Comparison of ENCODE assay signal across 16 mouse cellular contexts in the genomic region with DNA sequence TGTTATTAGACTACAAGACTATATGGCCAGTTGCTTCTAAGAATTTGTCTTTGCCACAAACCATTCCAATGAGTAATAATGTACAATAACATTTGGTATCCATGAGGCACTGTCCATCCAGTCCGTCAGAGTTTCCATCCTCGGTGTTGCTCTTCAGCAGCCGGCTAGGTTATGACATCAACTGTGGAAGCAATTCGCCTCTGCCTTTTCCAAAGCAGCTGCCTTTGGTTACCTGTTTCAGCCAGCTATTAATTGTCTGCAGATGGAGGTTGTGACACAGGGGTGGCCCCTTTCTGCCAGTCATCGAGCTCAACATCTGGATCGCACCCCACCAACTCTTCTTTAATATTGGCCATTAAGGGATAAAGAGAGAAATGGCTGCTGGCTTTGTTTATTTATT.
DNase-seq lines count a peak whose midpoint lies in the region; ATAC-seq lines count a peak whose summit lies in the region.
"Had no signal": no experiment of that assay in that cellular context is flagged by ENCODE, and none has a peak within 500 bp of the region (broad histone marks: within the 10 kb centered on the region; RNA-seq: fewer than 3 reads in every experiment).

No protein-coding gene starts in this region.

- no peaks in the 10 kb centered on the region for H3K4me1 ChIP-seq in forebrain, embryonic 11.5 days (replicated peaks; ENCODE audit: control insufficient read depth, insufficient read depth, low read length)
- peaks cover 5% of the 10 kb centered on the region; the same call in 1 of the 2 replicates for H3K4me1 ChIP-seq in forebrain, embryonic 16.5 days (replicated peaks; ENCODE audit: control insufficient read depth, insufficient read depth, low read length)
- peaks cover 11% of the 10 kb centered on the region for H3K4me1 ChIP-seq in embryonic facial prominence, embryonic 13.5 days
- H3K4me1 ChIP-seq: liver, embryonic 12.5 days had no signal

- DNase-seq in forebrain, embryonic 11.5 days (ENCODE audit: low spot score): peak; percentile 50
- DNase-seq in 3T3-L1 (ENCODE audit: low read depth, low spot score): peak; percentile 91
- DNase-seq in gastrocnemius, postnatal 10 days: no peak
- no peak for DNase-seq in left cerebral cortex, postnatal 25 days (ENCODE audit: low spot score in 2 of 2)
- DNase-seq: cerebellum, postnatal 14 days; heart, adult 2 months; kidney, adult 8-10 months; lung, postnatal 14 days; spleen, adult 18-20 months; thymus, adult 18-20 months had no signal

- H3K9me3 ChIP-seq in forebrain, embryonic 11.5 days (ENCODE audit: control insufficient read depth, low read length): no peaks in the 10 kb centered on the region
- no peaks in the 10 kb centered on the region for H3K9me3 ChIP-seq in forebrain, embryonic 16.5 days (ENCODE audit: control insufficient read depth, low read length)
- no peaks in the 10 kb centered on the region for H3K9me3 ChIP-seq in embryonic facial prominence, embryonic 13.5 days
- H3K9me3 ChIP-seq: liver, embryonic 12.5 days had no signal

- H3K9ac ChIP-seq in forebrain, embryonic 11.5 days (ENCODE audit: low read length): no peak overlapping the region
- H3K9ac ChIP-seq in forebrain, embryonic 16.5 days (replicated peaks; ENCODE audit: low read depth, low read length): no peak overlapping the region
- no peak overlapping the region for H3K9ac ChIP-seq in embryonic facial prominence, embryonic 13.5 days
- H3K9ac ChIP-seq: liver, embryonic 12.5 days had no signal

- no peaks in the 10 kb centered on the region for H3K27me3 ChIP-seq in forebrain, embryonic 11.5 days (ENCODE audit: control insufficient read depth, insufficient read depth, low read length)
- no peaks in the 10 kb centered on the region for H3K27me3 ChIP-seq in forebrain, embryonic 16.5 days (replicated peaks; ENCODE audit: control insufficient read depth, insufficient read depth, low read length)
- H3K27me3 ChIP-seq in embryonic facial prominence, embryonic 13.5 days: no peaks in the 10 kb centered on the region
- H3K27me3 ChIP-seq: liver, embryonic 12.5 days had no signal

- ATAC-seq in forebrain, embryonic 11.5 days (replicated peaks; ENCODE audit: low FRiP score): no peak
- ATAC-seq in forebrain, embryonic 16.5 days: no peak
- ATAC-seq in embryonic facial prominence, embryonic 13.5 days (ENCODE audit: insufficient number of reproducible peaks, insufficient read depth, low FRiP score, low TSS enrichment, low read depth): no peak
- ATAC-seq in megakaryocyte, adult 5-6 weeks (ENCODE audit: poor library complexity, severe bottlenecking): peak; percentile 18; the same call in 1 of the 2 replicates
- no peak for ATAC-seq in granulocyte monocyte progenitor cell, adult 5-6 weeks (replicated peaks; ENCODE audit: poor library complexity, severe bottlenecking)
- ATAC-seq: liver, embryonic 12.5 days; midbrain, embryonic 16.5 days had no signal

- WGBS in forebrain, embryonic 11.5 days: 82% methylated on average over 6 of the region's 6 CpGs
- 77% methylated on average over 6 of the region's 6 CpGs for WGBS in forebrain, embryonic 16.5 days
- WGBS in embryonic facial prominence, embryonic 13.5 days: 16% methylated on average over 6 of the region's 6 CpGs

- H3K36me3 ChIP-seq in forebrain, embryonic 11.5 days (ENCODE audit: control insufficient read depth, insufficient read depth, low read length): no peaks in the 10 kb centered on the region
- H3K36me3 ChIP-seq in forebrain, embryonic 16.5 days (ENCODE audit: control insufficient read depth, insufficient read depth): no peaks in the 10 kb centered on the region
- no peaks in the 10 kb centered on the region for H3K36me3 ChIP-seq in embryonic facial prominence, embryonic 13.5 days
- H3K36me3 ChIP-seq: liver, embryonic 12.5 days had no signal

- no peak overlapping the region for H3K4me2 ChIP-seq in forebrain, embryonic 11.5 days (ENCODE audit: low read depth, low read length, severe bottlenecking)
- H3K4me2 ChIP-seq in forebrain, embryonic 16.5 days (ENCODE audit: low read length): no peak overlapping the region
- peak overlapping the region; percentile 27; the same call in 1 of the 2 replicates for H3K4me2 ChIP-seq in embryonic facial prominence, embryonic 13.5 days
- H3K4me2 ChIP-seq: liver, embryonic 12.5 days had no signal

- H3K27ac ChIP-seq in forebrain, embryonic 11.5 days (ENCODE audit: low read depth, low read length): no peak overlapping the region
- H3K27ac ChIP-seq in forebrain, embryonic 16.5 days (ENCODE audit: low read length): no peak overlapping the region
- no peak overlapping the region for H3K27ac ChIP-seq in embryonic facial prominence, embryonic 13.5 days
- H3K27ac ChIP-seq: heart, adult 2 months; liver, embryonic 12.5 days had no signal

- intact Hi-C loops in left cerebral cortex, postnatal 25 days (cut with DNase I): no loop called here

- no peak overlapping the region for H3K4me3 ChIP-seq in forebrain, embryonic 11.5 days (ENCODE audit: low read depth, low read length)
- no peak overlapping the region for H3K4me3 ChIP-seq in forebrain, embryonic 16.5 days (replicated peaks; ENCODE audit: low read length)
- H3K4me3 ChIP-seq in embryonic facial prominence, embryonic 13.5 days: no peak overlapping the region
- H3K4me3 ChIP-seq: heart, adult 2 months; liver, embryonic 12.5 days had no signal

Comparison
In these comparisons a context has a peak if more than half of its experiments do, and no peak if none do; other contexts are left out.
1. DNase-seq: peak in forebrain, embryonic 11.5 days (single experiment) and 3T3-L1 (single experiment); none in gastrocnemius, postnatal 10 days (single experiment) and left cerebral cortex, postnatal 25 days (0 of 2).